Mouse (Mus musculus): Measurements from ENCODE around the gene Ankrd23.

DNA sequence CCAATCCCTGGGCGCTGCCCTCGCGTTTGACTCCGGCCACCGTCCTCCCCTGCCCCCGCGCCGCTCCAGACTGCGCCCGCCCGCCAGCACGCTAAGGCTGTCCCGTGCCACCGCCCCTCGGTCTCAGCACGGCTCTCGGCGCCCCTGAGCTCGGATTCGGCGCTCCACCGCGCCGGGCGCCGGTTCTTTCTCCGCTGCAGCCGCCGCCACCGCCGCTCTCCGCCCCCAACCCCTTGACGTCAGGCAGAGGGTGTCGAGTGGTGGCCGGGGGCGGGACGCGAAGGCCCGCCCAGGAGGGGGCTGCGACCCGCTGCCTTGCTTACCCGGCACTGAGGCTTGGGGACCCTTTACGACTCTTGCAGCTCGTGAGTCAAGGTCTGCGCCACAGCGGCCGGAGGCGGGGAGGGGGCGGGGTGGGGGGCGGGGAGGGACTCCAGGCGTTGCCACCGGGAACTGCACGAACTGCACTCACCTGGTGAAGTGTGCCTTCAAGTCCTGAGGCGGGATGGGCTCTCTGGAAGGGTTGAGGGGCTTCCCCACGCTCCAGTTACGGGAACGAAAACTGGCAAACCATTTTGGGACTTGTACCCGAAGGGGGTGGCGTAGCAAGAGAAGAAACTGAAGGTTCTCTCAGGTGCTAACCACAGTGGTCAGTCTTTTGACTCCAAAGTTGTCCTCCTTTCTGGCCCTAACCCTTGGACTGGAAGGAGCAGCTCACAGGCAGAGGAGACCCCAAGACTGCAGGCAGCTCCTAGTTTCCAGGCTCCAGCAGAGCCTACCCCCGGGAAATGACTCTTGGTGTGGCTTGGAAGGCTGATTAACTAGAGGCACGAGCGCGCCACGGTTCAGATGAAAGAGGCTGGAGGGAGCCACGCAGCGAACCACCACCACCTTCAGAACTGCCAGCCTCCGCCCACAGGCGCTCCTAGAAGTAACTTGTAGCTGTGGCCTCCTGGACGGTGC is 21.6 kb upstream of the Ankrd23 start, which contains the start of gene Sema4c:
- no peak for TF ChIP-seq CTCF (IDR thresholded peaks at IDR 0.05 in 2 of 3, conservative IDR thresholded peaks at IDR 0.05 in 1 of 3; ENCODE audit: control insufficient read depth in 1 of 3, insufficient read depth in 1 of 3, low read depth in 2 of 3, low read length in 3 of 3, poor library complexity in 1 of 3, severe bottlenecking in 1 of 3)
- no peak for TF ChIP-seq ZKSCAN1 (IDR thresholded peaks at IDR 0.05; ENCODE audit: low read depth, low read length)
- no peak for TF ChIP-seq POLR2AphosphoS2 (IDR thresholded peaks at IDR 0.05; ENCODE audit: low read length)
- TF ChIP-seq POLR2A (IDR thresholded peaks at IDR 0.05; ENCODE audit: control insufficient read depth in 1 of 2, insufficient read depth in 1 of 2, low read depth in 1 of 2, low read length in 2 of 2, poor library complexity in 1 of 2) = no peak
- TF ChIP-seq MXI1 (IDR thresholded peaks at IDR 0.05; ENCODE audit: low read depth, low read length) = no peak
- TF ChIP-seq ELF1 (IDR thresholded peaks at IDR 0.05; ENCODE audit: low read depth, low read length) = no peak
- TF ChIP-seq ZC3H11A (IDR thresholded peaks at IDR 0.05; ENCODE audit: low read depth, low read length) = no peak
- no peak for TF ChIP-seq MAFK (IDR thresholded peaks at IDR 0.05; ENCODE audit: borderline replicate concordance, low read depth, low read length)

All from MEL (cell line).